Mouse (Mus musculus): ENCODE data around the gene Icam4. TPM values are rescaled to one million over a fixed set of nuclear protein-coding genes. Genes with fewer than 3 reads are reported as not detected.

Gene Icam4
- polyA plus RNA-seq, 1 experiment from 2014 or later: 3.1 TPM

- Histone ChIP-seq H3K27me3 (replicated peaks) (peaks cover 70% of the 10 kb centered on the region), H3K4me3 (peak overlapping the region; percentile 53), H3K4me1 (peaks cover 21% of the 10 kb centered on the region), H3K9ac (peak overlapping the region; percentile 67), H3K27ac (replicated peaks) (peak overlapping the region; percentile 67), H3K9me3 (no peaks in the 10 kb centered on the region), H3K4me2 (peak overlapping the region; percentile 75), H3K36me3 (no peaks in the 10 kb centered on the region)
- 3% methylated on average over 29 of the region's 29 CpGs for whole genome bisulfite sequencing
- ATAC-seq (ENCODE audit: extremely low read depth, insufficient number of reproducible peaks, low FRiP score, low TSS enrichment): no peak
Measured at GRCm38 (mm10) chr9:21014691-21015570, 14.2 kb upstream of the Icam4 start.

GRCm38 (mm10) chr9:21015571-21016130 is 13.5 kb upstream of the Icam4 start, which contains the start of gene Icam1:
Icam1 (plus strand) TSS chr9:21015985.
- no peaks in the 10 kb centered on the region for H3K9me3 ChIP-seq
- H3K4me2 ChIP-seq: peak within 1 kb of the TSS; percentile 75
- 1% methylated on average over 30 of the region's 30 CpGs for WGBS
- H3K9ac ChIP-seq: peak within 1 kb of the TSS; percentile 67
- H3K4me1 ChIP-seq: peaks cover 21% of the 10 kb centered on the region
- peaks cover 70% of the 10 kb centered on the region for H3K27me3 ChIP-seq (replicated peaks)
- no peaks in the 10 kb centered on the region for H3K36me3 ChIP-seq
- peak within 1 kb of the TSS; percentile 67 for H3K27ac ChIP-seq (replicated peaks)
- no peak; the same call in 1 of the 2 replicates for ATAC-seq (ENCODE audit: extremely low read depth, insufficient number of reproducible peaks, low FRiP score, low TSS enrichment)
- H3K4me3 ChIP-seq: peak within 1 kb of the TSS; percentile 53

GRCm38 (mm10) chr9:21016331-21017176 is 12.6 kb upstream of the Icam4 start:
- 5% methylated on average over 17 of the region's 17 CpGs for WGBS
- peak overlapping the region; percentile 67 for H3K9ac ChIP-seq
- ATAC-seq (ENCODE audit: extremely low read depth, insufficient number of reproducible peaks, low FRiP score, low TSS enrichment): no peak
- peak overlapping the region; percentile 75 for H3K4me2 ChIP-seq
- no peak overlapping the region for H3K27ac ChIP-seq (replicated peaks)
- H3K27me3 ChIP-seq (replicated peaks): peaks cover 70% of the 10 kb centered on the region
- no peaks in the 10 kb centered on the region for H3K36me3 ChIP-seq
- peak overlapping the region; percentile 53 for H3K4me3 ChIP-seq
- peaks cover 21% of the 10 kb centered on the region for H3K4me1 ChIP-seq
- no peaks in the 10 kb centered on the region for H3K9me3 ChIP-seq

GRCm38 (mm10) chr9:21017177-21017575 is 12.0 kb upstream of the Icam4 start:
- peaks cover 21% of the 10 kb centered on the region for H3K4me1 ChIP-seq
- no peaks in the 10 kb centered on the region for H3K9me3 ChIP-seq
- H3K4me2 ChIP-seq: peak overlapping the region; percentile 75
- H3K36me3 ChIP-seq: no peaks in the 10 kb centered on the region
- peak overlapping the region; percentile 53 for H3K4me3 ChIP-seq
- WGBS: 18% methylated on average over 4 of the region's 4 CpGs
- H3K27ac ChIP-seq (replicated peaks): no peak overlapping the region
- ATAC-seq (ENCODE audit: extremely low read depth, insufficient number of reproducible peaks, low FRiP score, low TSS enrichment): no peak
- H3K27me3 ChIP-seq (replicated peaks): peaks cover 69% of the 10 kb centered on the region
- 0 out of 2 replicates have a peak overlapping the region, but pooled peaks have one; percentile 28 for H3K9ac ChIP-seq

DNA sequence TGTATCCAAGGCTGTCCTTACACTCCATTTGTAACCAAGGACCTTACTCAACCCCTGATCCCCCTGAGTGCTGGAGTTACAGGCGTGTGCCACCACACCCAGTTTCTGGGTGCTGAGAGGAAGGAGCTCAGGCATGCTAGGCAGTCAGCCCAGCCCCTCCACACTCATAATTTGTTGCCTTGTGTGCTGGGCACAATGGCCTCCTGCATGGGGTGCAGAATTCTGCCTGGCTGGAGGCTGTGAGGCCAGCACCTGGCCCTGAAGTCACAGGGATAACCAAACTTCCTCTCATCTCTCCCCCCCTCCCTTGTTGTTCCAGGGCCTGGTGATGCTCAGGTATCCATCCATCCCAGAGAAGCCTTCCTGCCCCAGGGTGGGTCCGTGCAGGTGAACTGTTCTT is 10.6 kb upstream of the Icam4 start:
- no peak overlapping the region for H3K4me3 ChIP-seq
- H3K27ac ChIP-seq (replicated peaks): no peak overlapping the region
- no peak for ATAC-seq (ENCODE audit: extremely low read depth, insufficient number of reproducible peaks, low FRiP score, low TSS enrichment)
- WGBS: 58% methylated on average over 2 of the region's 2 CpGs
- peaks cover 61% of the 10 kb centered on the region for H3K27me3 ChIP-seq (replicated peaks)
- no peak overlapping the region for H3K4me2 ChIP-seq
- no peaks in the 10 kb centered on the region for H3K9me3 ChIP-seq
- peaks cover 21% of the 10 kb centered on the region for H3K4me1 ChIP-seq
- no peaks in the 10 kb centered on the region for H3K36me3 ChIP-seq
- no peak overlapping the region for H3K9ac ChIP-seq

GRCm38 (mm10) chr9:21021363-21021762 is 7.8 kb upstream of the Icam4 start:
- Histone ChIP-seq H3K4me2 (no peak overlapping the region), H3K36me3 (no peaks in the 10 kb centered on the region), H3K4me3 (no peak overlapping the region), H3K27ac (replicated peaks) (no peak overlapping the region), H3K4me1 (peaks cover 5% of the 10 kb centered on the region; the same call in 1 of the 2 replicates), H3K27me3 (replicated peaks) (peaks cover 44% of the 10 kb centered on the region), H3K9ac (no peak overlapping the region), H3K9me3 (no peaks in the 10 kb centered on the region)
- no peak for ATAC-seq (ENCODE audit: extremely low read depth, insufficient number of reproducible peaks, low FRiP score, low TSS enrichment)
- 73% methylated on average over 3 of the region's 3 CpGs for WGBS

DNA sequence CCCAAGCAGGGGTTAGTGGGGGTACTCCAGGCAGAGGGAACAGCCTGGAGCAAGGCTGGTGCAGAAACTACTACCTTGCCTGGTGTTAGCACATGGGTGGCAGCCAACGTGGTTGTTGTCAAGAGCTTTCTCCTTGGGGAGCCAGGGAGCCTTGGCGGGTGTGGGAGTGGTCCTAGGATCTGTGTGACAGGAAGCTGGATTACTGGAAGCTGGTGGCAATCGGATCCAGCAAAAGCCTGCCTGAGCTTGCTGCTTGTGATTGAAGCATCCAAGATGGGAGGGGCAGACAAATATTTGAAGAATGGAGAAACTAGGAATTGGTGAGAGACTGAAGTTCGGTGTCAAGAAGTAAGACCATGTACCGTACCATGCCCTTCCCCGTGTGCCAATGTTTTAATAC is 6.9 kb upstream of the Icam4 start:
- Histone ChIP-seq H3K4me2 (no peak overlapping the region), H3K36me3 (no peaks in the 10 kb centered on the region), H3K27ac (replicated peaks) (no peak overlapping the region), H3K9ac (no peak overlapping the region), H3K4me1 (no peaks in the 10 kb centered on the region), H3K27me3 (replicated peaks) (peaks cover 44% of the 10 kb centered on the region), H3K4me3 (no peak overlapping the region), H3K9me3 (no peaks in the 10 kb centered on the region)
- WGBS: 50% methylated on average over 6 of the region's 6 CpGs
- ATAC-seq (ENCODE audit: extremely low read depth, insufficient number of reproducible peaks, low FRiP score, low TSS enrichment): no peak

- Histone ChIP-seq H3K4me2 (no peak overlapping the region), H3K4me3 (no peak overlapping the region), H3K9ac (no peak overlapping the region), H3K4me1 (no peaks in the 10 kb centered on the region), H3K27me3 (replicated peaks) (peaks cover 44% of the 10 kb centered on the region), H3K27ac (replicated peaks) (no peak overlapping the region), H3K9me3 (no peaks in the 10 kb centered on the region), H3K36me3 (no peaks in the 10 kb centered on the region)
- no peak for ATAC-seq (ENCODE audit: extremely low read depth, insufficient number of reproducible peaks, low FRiP score, low TSS enrichment)
- 71% methylated on average over 1 of the region's 1 CpGs for WGBS
Measured at GRCm38 (mm10) chr9:21022726-21023125, 6.4 kb upstream of the Icam4 start.

DNA sequence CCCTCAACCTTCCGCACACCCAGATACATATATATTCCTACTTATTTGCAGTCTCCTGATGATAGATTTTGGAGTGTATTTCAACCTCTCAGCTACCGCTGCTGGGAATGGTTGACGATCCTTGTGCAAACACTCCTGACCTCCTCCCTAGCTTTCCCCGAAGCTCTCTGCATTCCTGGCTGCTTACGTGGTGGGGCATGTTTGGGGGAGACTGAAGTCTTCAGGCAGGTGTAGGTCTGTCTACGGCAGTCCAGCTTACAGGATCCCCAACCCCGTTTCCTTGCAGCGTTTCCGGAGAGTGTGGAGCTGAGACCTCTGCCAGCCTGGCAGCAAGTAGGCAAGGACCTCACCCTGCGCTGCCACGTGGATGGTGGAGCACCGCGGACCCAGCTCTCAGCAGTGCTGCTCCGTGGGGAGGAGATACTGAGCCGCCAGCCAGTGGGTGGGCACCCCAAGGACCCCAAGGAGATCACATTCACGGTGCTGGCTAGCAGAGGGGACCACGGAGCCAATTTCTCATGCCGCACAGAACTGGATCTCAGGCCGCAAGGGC is 3.8 kb upstream of the Icam4 start:
- 60% methylated on average over 19 of the region's 19 CpGs for WGBS
- ATAC-seq (ENCODE audit: extremely low read depth, insufficient number of reproducible peaks, low FRiP score, low TSS enrichment): no peak
- H3K27me3 ChIP-seq (replicated peaks): peaks cover 45% of the 10 kb centered on the region
- no peak overlapping the region for H3K4me3 ChIP-seq
- peaks cover 16% of the 10 kb centered on the region for H3K4me1 ChIP-seq
- no peak overlapping the region for H3K4me2 ChIP-seq
- H3K9me3 ChIP-seq: no peaks in the 10 kb centered on the region
- 0 out of 2 replicates have a peak overlapping the region, but pooled peaks have one; percentile 3 for H3K9ac ChIP-seq
- H3K36me3 ChIP-seq: no peaks in the 10 kb centered on the region
- no peak overlapping the region for H3K27ac ChIP-seq (replicated peaks)

DNA sequence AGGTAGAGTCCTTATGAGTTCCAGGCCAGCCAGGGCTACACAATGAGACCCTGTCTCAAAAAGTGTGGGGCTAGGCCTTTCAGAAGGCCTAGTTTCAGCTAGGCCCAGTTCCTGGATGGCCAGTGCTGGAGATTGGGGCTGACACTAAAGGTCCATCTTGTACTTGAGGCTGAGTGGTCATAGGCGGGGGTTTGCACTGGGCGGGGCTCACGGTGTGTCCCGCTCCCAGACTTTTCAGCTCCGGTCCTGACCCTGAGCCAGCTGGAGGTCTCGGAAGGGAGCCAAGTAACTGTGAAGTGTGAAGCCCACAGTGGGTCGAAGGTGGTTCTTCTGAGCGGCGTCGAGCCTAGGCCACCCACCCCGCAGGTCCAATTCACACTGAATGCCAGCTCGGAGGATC is 2.3 kb upstream of the Icam4 start:
- Histone ChIP-seq H3K9me3 (no peaks in the 10 kb centered on the region), H3K27me3 (replicated peaks) (peaks cover 53% of the 10 kb centered on the region), H3K9ac (no peak overlapping the region), H3K4me3 (no peak overlapping the region), H3K36me3 (no peaks in the 10 kb centered on the region), H3K27ac (replicated peaks) (no peak overlapping the region), H3K4me1 (peaks cover 31% of the 10 kb centered on the region), H3K4me2 (no peak overlapping the region)
- WGBS: 74% methylated on average over 12 of the region's 12 CpGs
- no peak for ATAC-seq (ENCODE audit: extremely low read depth, insufficient number of reproducible peaks, low FRiP score, low TSS enrichment)
